Mouse (Mus musculus): Measurements from ENCODE around the gene Gpatch4. TPM values are rescaled to one million over a fixed set of nuclear protein-coding genes. Genes with fewer than 3 reads are reported as not detected.

The Gpatch4 gene
- total and polyA plus RNA-seq, 3 experiments, result 21.6 to 128 (median 49.1) TPM

- no peak for DNase-seq (ENCODE audit: extremely low read depth)
- H3K9ac ChIP-seq (ENCODE audit: insufficient read depth, low read depth), result peak overlapping the region; percentile 23; the same call in 1 of the 2 replicates
- no peak overlapping the region for H3K27ac ChIP-seq (ENCODE audit: insufficient read depth, low read depth)
- peak overlapping the region; percentile 56 to 76 (median 66) for H3K4me3 ChIP-seq (replicated peaks in 1 of 3; ENCODE audit: low read depth in 2 of 3, low read length in 2 of 3, poor library complexity in 1 of 3)
- no peak for TF ChIP-seq SMC3 (IDR thresholded peaks at IDR 0.05; ENCODE audit: low read depth, low read length)
- no peak for TF ChIP-seq TBP (conservative IDR thresholded peaks at IDR 0.05; ENCODE audit: low read depth, low read length)
- no peak for TF ChIP-seq ZMIZ1 (IDR thresholded peaks at IDR 0.05; ENCODE audit: low read depth, low read length)
- no peak for TF ChIP-seq JUND (conservative IDR thresholded peaks at IDR 0.05; ENCODE audit: low read depth, low read length)
- TF ChIP-seq MAFK (IDR thresholded peaks at IDR 0.05; ENCODE audit: insufficient replicate concordance, low read length), result no peak
- no peak for TF ChIP-seq HCFC1 (IDR thresholded peaks at IDR 0.05; ENCODE audit: low read depth, low read length)
- no peak for TF ChIP-seq SIN3A (IDR thresholded peaks at IDR 0.05; ENCODE audit: low read length)
- TF ChIP-seq MYC (IDR thresholded peaks at IDR 0.05; ENCODE audit: low read depth, low read length), result no peak
- H3K4me2 ChIP-seq (ENCODE audit: insufficient read depth, low read depth, poor library complexity, severe bottlenecking), result peak overlapping the region; percentile 65
- in situ Hi-C loops (cut with MboI; ENCODE audit: low pct_ligation_motif_present, low pct_unique_long_range_greater_than_20kb, low sequenced_read_pairs), result loop anchor here (5.0 kb wide), 1 partner anchor 60 kb away; no protein-coding TSS in a partner anchor
- peaks cover 0 to 23% of the 10 kb centered on the region in 2 experiments for H3K36me3 ChIP-seq (replicated peaks in 1 of 2; ENCODE audit: control insufficient read depth in 1 of 2, insufficient read depth in 1 of 2, low read length in 1 of 2)
- peaks cover 10 to 40% of the 10 kb centered on the region in 2 experiments for H3K4me1 ChIP-seq (ENCODE audit: control insufficient read depth in 1 of 2, insufficient read depth in 2 of 2)
- peaks cover 16% of the 10 kb centered on the region for H3K27me3 ChIP-seq (replicated peaks)
- dilution Hi-C loops (cut with MboI; ENCODE audit: extremely low pct_ligation_motif_present, extremely low pct_unique_long_range_greater_than_20kb, low sequenced_read_pairs), result no loop called here
- H3K79me2 ChIP-seq (replicated peaks; ENCODE audit: control insufficient read depth, extremely low read depth, insufficient read depth, poor library complexity, severe bottlenecking), result no peaks in the 10 kb centered on the region
- no peaks in the 10 kb centered on the region for H3K9me3 ChIP-seq (replicated peaks; ENCODE audit: low read length)
Measured at GRCm38 (mm10) chr3:88082224-88082618, 39.3 kb downstream of the Gpatch4 start.

GRCm38 (mm10) chr3:88082663-88083062, 39.8 kb downstream of the Gpatch4 start:
- Histone ChIP-seq H3K27ac (ENCODE audit: insufficient read depth, low read depth) (peak overlapping the region; percentile 66; the same call in 1 of the 2 replicates), H3K4me2 (ENCODE audit: insufficient read depth, low read depth, poor library complexity, severe bottlenecking) (peak overlapping the region; percentile 65), H3K79me2 (replicated peaks; ENCODE audit: control insufficient read depth, extremely low read depth, insufficient read depth, poor library complexity, severe bottlenecking) (no peaks in the 10 kb centered on the region), H3K4me1 (ENCODE audit: control insufficient read depth in 1 of 2, insufficient read depth in 2 of 2) (peaks cover 10 to 40% of the 10 kb centered on the region in 2 experiments), H3K27me3 (replicated peaks) (peaks cover 12% of the 10 kb centered on the region), H3K9me3 (replicated peaks; ENCODE audit: low read length) (no peaks in the 10 kb centered on the region), H3K4me3 (replicated peaks in 1 of 3; ENCODE audit: low read depth in 2 of 3, low read length in 2 of 3, poor library complexity in 1 of 3) (peak overlapping the region; percentile 56 to 76 (median 66)), H3K9ac (ENCODE audit: insufficient read depth, low read depth) (peak overlapping the region; percentile 1; the same call in 1 of the 2 replicates), H3K36me3 (replicated peaks in 1 of 2; ENCODE audit: control insufficient read depth in 1 of 2, insufficient read depth in 1 of 2, low read length in 1 of 2) (peaks cover 0 to 24% of the 10 kb centered on the region in 2 experiments)
- DNase-seq (ENCODE audit: extremely low read depth), result peak; percentile 88
- dilution Hi-C loops (cut with MboI; ENCODE audit: extremely low pct_ligation_motif_present, extremely low pct_unique_long_range_greater_than_20kb, low sequenced_read_pairs) (no loop called here), in situ Hi-C loops (cut with MboI; ENCODE audit: low pct_ligation_motif_present, low pct_unique_long_range_greater_than_20kb, low sequenced_read_pairs) (loop anchor here (5.0 kb wide), 1 partner anchor 60 kb away; no protein-coding TSS in a partner anchor)
- TF ChIP-seq SIN3A (IDR thresholded peaks at IDR 0.05; ENCODE audit: low read length) (peak; percentile 92), TCF12 (IDR thresholded peaks at IDR 0.05; ENCODE audit: low read depth, low read length) (peak; percentile 42; the same call in 1 of the 2 replicates), SMC3 (IDR thresholded peaks at IDR 0.05; ENCODE audit: low read depth, low read length) (no peak), ZKSCAN1 (IDR thresholded peaks at IDR 0.05; ENCODE audit: borderline replicate concordance, low read depth, low read length) (no peak), MAX (IDR thresholded peaks at IDR 0.05; ENCODE audit: low read length) (peak; percentile 48), ELF1 (IDR thresholded peaks at IDR 0.05; ENCODE audit: low read depth, low read length) (peak; percentile 63), POLR2A (IDR thresholded peaks at IDR 0.05; ENCODE audit: low read depth, low read length) (no peak), NRF1 (IDR thresholded peaks at IDR 0.05; ENCODE audit: low read depth, low read length) (peak; percentile 31; the same call in 1 of the 2 replicates), USF2 (conservative IDR thresholded peaks at IDR 0.05; ENCODE audit: low read depth, low read length) (no peak), EP300 (IDR thresholded peaks at IDR 0.05; ENCODE audit: low read length) (peak; percentile 64), KAT2A (IDR thresholded peaks at IDR 0.05; ENCODE audit: insufficient replicate concordance, low read length) (no peak), MYC (IDR thresholded peaks at IDR 0.05; ENCODE audit: low read depth, low read length) (peak; percentile 83; the same call in 1 of the 2 replicates), JUN (IDR thresholded peaks at IDR 0.05; ENCODE audit: insufficient read depth, low read depth, low read length) (peak; percentile 89), ZNF384 (IDR thresholded peaks at IDR 0.05; ENCODE audit: low read depth, low read length) (no peak), MXI1 (IDR thresholded peaks at IDR 0.05; ENCODE audit: low read depth, low read length) (peak; percentile 28; the same call in 1 of the 2 replicates), IRF4 (IDR thresholded peaks at IDR 0.05; ENCODE audit: low read depth, low read length) (peak; percentile 77), CTCF (conservative IDR thresholded peaks at IDR 0.05 in 1 of 2, IDR thresholded peaks at IDR 0.05 in 1 of 2; ENCODE audit: low read depth in 2 of 2, low read length in 2 of 2) (no peak), PAX5 (IDR thresholded peaks at IDR 0.05; ENCODE audit: low read length) (no peak), E2F4 (IDR thresholded peaks at IDR 0.05; ENCODE audit: insufficient replicate concordance, low read depth, low read length) (0 out of 2 replicates have a peak, but pooled peaks have one; percentile 23), MAZ (IDR thresholded peaks at IDR 0.05; ENCODE audit: low read depth, low read length) (peak; percentile 64; the same call in 1 of the 2 replicates), ETS1 (conservative IDR thresholded peaks at IDR 0.05; ENCODE audit: low read depth, low read length) (peak; percentile 89), POLR2AphosphoS2 (IDR thresholded peaks at IDR 0.05; ENCODE audit: low read depth, low read length) (no peak), RCOR1 (conservative IDR thresholded peaks at IDR 0.05; ENCODE audit: low read depth, low read length) (0 out of 2 replicates have a peak, but pooled peaks have one; percentile 57), GABPA (IDR thresholded peaks at IDR 0.05; ENCODE audit: insufficient replicate concordance, low read depth, low read length) (no peak), UBTF (IDR thresholded peaks at IDR 0.05; ENCODE audit: low read depth, low read length) (no peak), USF1 (IDR thresholded peaks at IDR 0.05; ENCODE audit: low read depth, low read length) (no peak), ZC3H11A (IDR thresholded peaks at IDR 0.05; ENCODE audit: low read depth, low read length) (no peak)
